Mouse (Mus musculus) ES-Bruce4 (cell line): Measurements from ENCODE around the gene Nr5a1.

Source experiments
- CTCF ChIP-seq: IDR thresholded peaks from one replicate; pipeline ENCODE4 v1.8.1; 2011; ENCODE audit warnings: low read depth, low read length
- EP300 ChIP-seq: IDR thresholded peaks from 2 replicates; pipeline ENCODE4 v1.6.1; 2011; ENCODE audit warnings: low read depth, low read length; ENCODE audit not compliant: insufficient read depth
- POLR2A ChIP-seq: IDR thresholded peaks from one replicate; pipeline ENCODE4 v1.8.1; 2011; ENCODE audit warnings: low read length; ENCODE audit not compliant: insufficient read depth

- TF ChIP-seq POLR2A, result no peak
- no peak for TF ChIP-seq CTCF
- TF ChIP-seq EP300, result no peak
Observed at GRCm38 (mm10) chr2:38713596-38713995, 746 bp downstream of the Nr5a1 start.
